Mouse (Mus musculus) embryo, embryonic 11.5 days (tissue): Measurements from ENCODE around the gene Tiam2.

Experiments
- DNase-seq: peaks from one replicate; pipeline ENCODE4 v3.0.0-alpha.2; 2012; ENCODE audit warnings: low read depth, low spot score

Tiam2 gene

GRCm38 (mm10) chr17:3451077-3451476, 124.7 kb downstream of the Tiam2 start:
- DNase-seq, result no peak

GRCm38 (mm10) chr17:3452571-3453311, 126.4 kb downstream of the Tiam2 start:
- no peak for DNase-seq

- no peak for DNase-seq
Measured at GRCm38 (mm10) chr17:3453946-3454345, 127.6 kb downstream of the Tiam2 start.

- DNase-seq, result no peak
Measured at GRCm38 (mm10) chr17:3454850-3455249, 128.5 kb downstream of the Tiam2 start.

- DNase-seq, result no peak
Measured at GRCm38 (mm10) chr17:3457914-3458681, 131.7 kb downstream of the Tiam2 start.

GRCm38 (mm10) chr17:3465861-3466260, 139.5 kb downstream of the Tiam2 start:
- DNase-seq, result no peak

- no peak for DNase-seq
Measured at GRCm38 (mm10) chr17:3466681-3467080, 140.3 kb downstream of the Tiam2 start.

GRCm38 (mm10) chr17:3467636-3468324, 141.4 kb downstream of the Tiam2 start:
- no peak for DNase-seq

- DNase-seq, result no peak
Measured at GRCm38 (mm10) chr17:3472018-3472417, 145.6 kb downstream of the Tiam2 start.

GRCm38 (mm10) chr17:3476546-3476945, 150.2 kb downstream of the Tiam2 start:
- DNase-seq, result no peak

GRCm38 (mm10) chr17:3481576-3482575, 155.5 kb downstream of the Tiam2 start:
- no peak for DNase-seq

- no peak for DNase-seq
Measured at GRCm38 (mm10) chr17:3483091-3483490, 156.7 kb downstream of the Tiam2 start.

- no peak for DNase-seq
Measured at GRCm38 (mm10) chr17:3485851-3486250, 159.5 kb downstream of the Tiam2 start.

GRCm38 (mm10) chr17:3487211-3487610, 160.8 kb downstream of the Tiam2 start:
- DNase-seq, result no peak

GRCm38 (mm10) chr17:3487721-3488601, 161.6 kb downstream of the Tiam2 start:
- DNase-seq, result no peak

GRCm38 (mm10) chr17:3490216-3490895, 164.0 kb downstream of the Tiam2 start:
- DNase-seq, result no peak

- DNase-seq, result no peak
Measured at GRCm38 (mm10) chr17:3491065-3491464, 164.7 kb downstream of the Tiam2 start.

GRCm38 (mm10) chr17:3491667-3492066, 165.3 kb downstream of the Tiam2 start:
- DNase-seq, result no peak

- no peak for DNase-seq
Measured at GRCm38 (mm10) chr17:3495576-3495975, 169.2 kb downstream of the Tiam2 start.

GRCm38 (mm10) chr17:3496080-3496479, 169.7 kb downstream of the Tiam2 start:
- DNase-seq, result no peak
